Mouse (Mus musculus) erythroblast, embryonic 14.5 days (primary cell): ENCODE measurements around the gene Tspan9.

Experiments
- GATA1 ChIP-seq: IDR thresholded peaks from 2 replicates; pipeline ENCODE4 v1.6.1; 2012; ENCODE audit warnings: low read length, inconsistent platforms, mixed read lengths
- TAL1 ChIP-seq: IDR thresholded peaks from 3 replicates; pipeline ENCODE4 v1.6.1; 2012; ENCODE audit warnings: low read length, inconsistent platforms, mixed read lengths

DNA sequence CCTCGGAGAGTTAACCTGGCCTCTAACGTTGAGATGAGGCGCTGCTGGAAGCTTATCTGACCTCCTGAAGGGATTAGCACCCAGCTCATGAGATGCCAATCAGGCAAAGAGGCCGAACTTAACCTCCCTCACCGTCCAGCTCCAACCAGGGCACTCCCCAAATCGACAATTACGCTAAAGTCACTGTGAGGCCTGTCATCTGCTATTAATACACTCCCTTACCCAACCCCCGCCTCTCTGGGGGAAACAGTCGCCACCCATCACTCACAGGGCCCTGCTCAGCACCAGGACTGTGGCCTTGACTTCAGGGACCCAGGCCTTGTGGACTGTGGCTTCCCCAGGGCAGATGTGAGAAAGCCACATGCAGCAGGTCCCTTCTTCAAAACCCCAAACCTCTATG, 157.0 kb downstream of the Tspan9 start:
- TF ChIP-seq GATA1: no peak
- TF ChIP-seq TAL1: no peak
